Mouse (Mus musculus) gastrocnemius, adult 2 months (tissue): ENCODE measurements around the gene Olfr1420. TPM values are rescaled to one million over a fixed set of nuclear protein-coding genes. Genes with fewer than 3 reads are reported as not detected.
"Not testable (repeated sequence)": the region's sequence is repeated elsewhere in the genome, so short reads cannot be mapped to it uniquely, and the experiment has no call there.

ENCODE experiments used
- DNase-seq: peaks from one replicate; pipeline ENCODE4 v3.0.0; 2022
- H3K27ac ChIP-seq: fragments of 200-600 bp; 2 replicates; pipeline ENCODE4 v1.8.1; 2022; ENCODE audit warnings: mild to moderate bottlenecking
- H3K4me3 ChIP-seq: fragments of 200-600 bp; 2 replicates; pipeline ENCODE4 v1.8.1; 2022; ENCODE audit warnings: mild to moderate bottlenecking, moderate library complexity
- CTCF ChIP-seq: fragments of 200-600 bp; IDR thresholded peaks from 2 replicates; pipeline ENCODE4 v1.8.1; 2022; ENCODE audit warnings: antibody characterized with exemption, mild to moderate bottlenecking, moderate library complexity
- intact Hi-C: fragments of 180-260 bp; cut with DNase I; formaldehyde crosslinking; loops from one replicate; pipeline ENCODE4 v1.15.1; 2025
- long read RNA-seq, 2 experiments: library from polyadenylated mRNA; stranded (forward); transcript quantifications; one replicate each; pipeline ENCODE4 v2.0.0; 2021
- total RNA-seq, 2 experiments: library from RNA; stranded (reverse); gene quantifications; 2 replicates each; pipeline ENCODE4 v1.2.3; 2021

Gene Olfr1420
- not detected for total RNA-seq
- long read RNA-seq, experiment 1, result 0 reads
- long read RNA-seq, experiment 2, result 0 reads

GRCm38 (mm10) chr19:11886265-11886664, at the start of gene Olfr1420:
Gene Olfr1420, plus strand, starts transcription at chr19:11886565.
- no peak for TF ChIP-seq CTCF
- no peak for DNase-seq
- intact Hi-C loops, result no loop called here
- Histone ChIP-seq H3K27ac (no peak within 1 kb of the TSS), H3K4me3 (no peak within 1 kb of the TSS)

- intact Hi-C loops, result no loop called here
- no peak for DNase-seq
- no peak for TF ChIP-seq CTCF
- Histone ChIP-seq H3K27ac (no peak within 1 kb of the TSS), H3K4me3 (no peak within 1 kb of the TSS)
Observed at GRCm38 (mm10) chr19:11839119-11839518, 47.2 kb upstream of the Olfr1420 start, which contains the start of gene Olfr1417. Gene Olfr1417, minus strand, starts transcription at chr19:11839219.

GRCm38 (mm10) chr19:11846333-11846732, 40.0 kb upstream of the Olfr1420 start:
- no peak for DNase-seq
- intact Hi-C loops, result no loop called here
- no peak overlapping the region for H3K27ac ChIP-seq
- no peak for TF ChIP-seq CTCF
- H3K4me3 ChIP-seq, result no peak overlapping the region

- Histone ChIP-seq H3K27ac (no peak overlapping the region), H3K4me3 (no peak overlapping the region)
- DNase-seq, result no peak
- TF ChIP-seq CTCF, result no peak
- intact Hi-C loops, result no loop called here
Observed at GRCm38 (mm10) chr19:11852652-11853051, 33.7 kb upstream of the Olfr1420 start.

- intact Hi-C loops, result no loop called here
- Histone ChIP-seq H3K27ac (no peak overlapping the region), H3K4me3 (no peak overlapping the region)
- no peak for TF ChIP-seq CTCF
- DNase-seq, result no peak
Observed at GRCm38 (mm10) chr19:11854821-11855220, 31.5 kb upstream of the Olfr1420 start.

- TF ChIP-seq CTCF, result no peak
- Histone ChIP-seq H3K27ac (no peak overlapping the region), H3K4me3 (no peak overlapping the region)
- intact Hi-C loops, result no loop called here
- DNase-seq, result no peak
Observed at GRCm38 (mm10) chr19:11856506-11856905, 29.9 kb upstream of the Olfr1420 start.

GRCm38 (mm10) chr19:11860966-11861365, 25.4 kb upstream of the Olfr1420 start, which contains the start of gene Olfr1418:
Gene Olfr1418, minus strand, starts transcription at chr19:11861066.
- no peak within 1 kb of the TSS for H3K4me3 ChIP-seq
- no peak for TF ChIP-seq CTCF
- DNase-seq, result no peak
- H3K27ac ChIP-seq, result no peak within 1 kb of the TSS
- intact Hi-C loops, result no loop called here

- intact Hi-C loops, result no loop called here
- Histone ChIP-seq H3K27ac (no peak overlapping the region), H3K4me3 (no peak overlapping the region)
- TF ChIP-seq CTCF, result no peak
- DNase-seq, result no peak
Observed at GRCm38 (mm10) chr19:11867837-11868236, 18.5 kb upstream of the Olfr1420 start.

GRCm38 (mm10) chr19:11875006-11875405, 11.4 kb upstream of the Olfr1420 start, which contains the start of gene Olfr1419:
Gene Olfr1419, minus strand, starts transcription at chr19:11875106.
- no peak for DNase-seq
- Histone ChIP-seq H3K27ac (no peak within 1 kb of the TSS), H3K4me3 (no peak within 1 kb of the TSS)
- no peak for TF ChIP-seq CTCF
- intact Hi-C loops, result no loop called here

- intact Hi-C loops, DNase-seq, H3K4me3 ChIP-seq: not testable (repeated sequence)
Observed at GRCm38 (mm10) chr19:11878404-11878803, 8.0 kb upstream of the Olfr1420 start.

GRCm38 (mm10) chr19:11911021-11911420, 24.7 kb downstream of the Olfr1420 start:
- DNase-seq, result no peak
- intact Hi-C loops, result loop anchor here (5.0 kb wide), 1 partner anchor 139 kb away; the partner anchor contains the start of gene Mrpl16
- no peak for TF ChIP-seq CTCF
- H3K4me3 ChIP-seq, result peak overlapping the region; percentile 92
- H3K27ac ChIP-seq, result peak overlapping the region; percentile 99

More at GRCm38 (mm10) chr19:11878404-11878803, 8.0 kb upstream of the Olfr1420 start:
- not testable (repeated sequence) for H3K27ac ChIP-seq

GRCm38 (mm10) chr19:11911603-11912002, 25.2 kb downstream of the Olfr1420 start:
- peak overlapping the region; percentile 99 for H3K27ac ChIP-seq
- TF ChIP-seq CTCF, result no peak
- DNase-seq, result peak; percentile 58
- peak overlapping the region; percentile 92 for H3K4me3 ChIP-seq
- intact Hi-C loops, result loop anchor here (2.0 to 5.0 kb wide), 2 partner anchors 99 to 139 kb away; partner anchors contain the start of gene Mrpl16

- DNase-seq, result peak; percentile 100
- peak within 1 kb of the TSS; percentile 99 for H3K27ac ChIP-seq
- H3K4me3 ChIP-seq, result peak within 1 kb of the TSS; percentile 92
- no peak for TF ChIP-seq CTCF
- intact Hi-C loops, result loop anchor here (2.0 to 5.0 kb wide), 2 partner anchors 99 to 140 kb away; partner anchors contain the start of gene Mrpl16
Observed at GRCm38 (mm10) chr19:11912037-11912532, 25.7 kb downstream of the Olfr1420 start, which contains the start of gene Patl1. Gene Patl1, plus strand, starts transcription at chr19:11912399.
